Mouse (Mus musculus) CH12.LX (cell line): ENCODE results near the gene Lypd1. TPM values are rescaled to one million over a fixed set of nuclear protein-coding genes. Genes with fewer than 3 reads are reported as not detected.

ENCODE experiments used
- DNase-seq: peaks from one replicate; pipeline ENCODE4 v3.0.0-alpha.2; 2013; ENCODE audit errors: extremely low read depth
- H3K27ac ChIP-seq: 2 replicates; pipeline ENCODE4 v1.5.1; 2012; ENCODE audit warnings: low read depth, mild to moderate bottlenecking, control low read depth, moderate library complexity; ENCODE audit not compliant: insufficient read depth
- H3K27me3 ChIP-seq: replicated peaks from 2 replicates; pipeline ENCODE3; 2012; ENCODE audit warnings: inconsistent platforms
- H3K36me3 ChIP-seq, 2 experiments: replicated peaks in 1 of 2; 2 replicates each; pipeline versions ENCODE3 to v1.6.1; 2012; ENCODE audit warnings: inconsistent platforms in 1 of 2, low read length in 1 of 2, mild to moderate bottlenecking in 1 of 2, mixed read lengths in 1 of 2, moderate library complexity in 1 of 2; ENCODE audit not compliant: control insufficient read depth in 1 of 2, insufficient read depth in 1 of 2
- H3K4me1 ChIP-seq, 2 experiments: 2 replicates each; pipeline ENCODE4 v1.6.1; 2012; ENCODE audit warnings: inconsistent platforms in 1 of 2, moderate library complexity in 1 of 2; ENCODE audit not compliant: insufficient read depth in 2 of 2, control insufficient read depth in 1 of 2
- H3K4me2 ChIP-seq: 2 replicates; pipeline ENCODE4 v1.6.1; 2012; ENCODE audit warnings: low read depth, mild to moderate bottlenecking, control low read depth; ENCODE audit not compliant: poor library complexity, insufficient read depth, severe bottlenecking
- H3K4me3 ChIP-seq, 3 experiments: fragments of 150-350 bp in 1 of 3; sonication (generic) in 1 of 3; replicated peaks in 1 of 3; 2 replicates each; pipeline versions ENCODE3 to v1.5.1; 2011 to 2012; ENCODE audit warnings: low read depth in 2 of 3, low read length in 2 of 3, mild to moderate bottlenecking in 2 of 3, moderate library complexity in 2 of 3, control low read depth in 1 of 3, improper control_type of control experiment in 1 of 3, inconsistent platforms in 1 of 3, mixed read lengths in 1 of 3; ENCODE audit not compliant: poor library complexity in 1 of 3
- H3K79me2 ChIP-seq: replicated peaks from 2 replicates; pipeline ENCODE4 v1.6.1; 2012; ENCODE audit warnings: mild to moderate bottlenecking, moderate library complexity; ENCODE audit not compliant: control insufficient read depth, poor library complexity, insufficient read depth, severe bottlenecking; ENCODE audit errors: extremely low read depth
- H3K9ac ChIP-seq: 2 replicates; pipeline ENCODE4 v1.6.1; 2012; ENCODE audit warnings: low read depth, mild to moderate bottlenecking, control low read depth, moderate library complexity; ENCODE audit not compliant: insufficient read depth
- H3K9me3 ChIP-seq: replicated peaks from 2 replicates; pipeline ENCODE3; 2012; ENCODE audit warnings: low read length, inconsistent platforms, mixed read lengths
- CHD1 ChIP-seq: IDR thresholded peaks from 2 replicates; pipeline ENCODE4 v1.6.1; 2012; ENCODE audit warnings: low read depth, low read length, improper control_type of control experiment, inconsistent platforms
- E2F4 ChIP-seq: IDR thresholded peaks from 2 replicates; pipeline ENCODE4 v1.6.1; 2011; ENCODE audit warnings: low read depth, low read length, improper control_type of control experiment; ENCODE audit not compliant: insufficient replicate concordance
- ELF1 ChIP-seq: IDR thresholded peaks from 2 replicates; pipeline ENCODE4 v1.6.1; 2014; ENCODE audit warnings: low read depth, mild to moderate bottlenecking, inconsistent platforms, low read length, improper control_type of control experiment
- ETS1 ChIP-seq: conservative IDR thresholded peaks from 2 replicates; pipeline ENCODE4 v1.6.1; 2012; ENCODE audit warnings: low read depth, mild to moderate bottlenecking, inconsistent platforms, low read length, improper control_type of control experiment, moderate library complexity
- GABPA ChIP-seq: IDR thresholded peaks from 2 replicates; pipeline ENCODE4 v1.6.1; 2012; ENCODE audit warnings: low read depth, low read length, improper control_type of control experiment, inconsistent platforms; ENCODE audit not compliant: insufficient replicate concordance
- HCFC1 ChIP-seq: IDR thresholded peaks from 2 replicates; pipeline ENCODE4 v1.6.1; 2012; ENCODE audit warnings: low read depth, mild to moderate bottlenecking, inconsistent platforms, low read length, improper control_type of control experiment
- JUN ChIP-seq: IDR thresholded peaks from 2 replicates; pipeline ENCODE4 v1.6.1; 2011; ENCODE audit warnings: low read depth, mild to moderate bottlenecking, low read length, improper control_type of control experiment, moderate library complexity; ENCODE audit not compliant: insufficient read depth
- MXI1 ChIP-seq: IDR thresholded peaks from 2 replicates; pipeline ENCODE4 v1.6.1; 2011; ENCODE audit warnings: mild to moderate bottlenecking, low read depth, low read length, improper control_type of control experiment
- MYC ChIP-seq: IDR thresholded peaks from 2 replicates; pipeline ENCODE4 v1.6.1; 2011; ENCODE audit warnings: low read depth, mild to moderate bottlenecking, improper control_type of control experiment, low read length
- NELFE ChIP-seq: IDR thresholded peaks from 2 replicates; pipeline ENCODE4 v1.6.1; 2011; ENCODE audit warnings: low read depth, low read length, improper control_type of control experiment
- RAD21 ChIP-seq: IDR thresholded peaks from 2 replicates; pipeline ENCODE4 v1.6.1; 2011; ENCODE audit warnings: low read depth, mild to moderate bottlenecking, low read length, improper control_type of control experiment, moderate library complexity
- RCOR1 ChIP-seq: conservative IDR thresholded peaks from 2 replicates; pipeline ENCODE4 v1.6.1; 2012; ENCODE audit warnings: low read depth, mild to moderate bottlenecking, inconsistent platforms, low read length, improper control_type of control experiment
- TCF12 ChIP-seq: IDR thresholded peaks from 2 replicates; pipeline ENCODE4 v1.6.1; 2014; ENCODE audit warnings: low read depth, mild to moderate bottlenecking, inconsistent platforms, low read length, improper control_type of control experiment
- UBTF ChIP-seq: IDR thresholded peaks from 2 replicates; pipeline ENCODE4 v1.6.1; 2012; ENCODE audit warnings: low read depth, mild to moderate bottlenecking, inconsistent platforms, low read length, improper control_type of control experiment, moderate library complexity
- USF1 ChIP-seq: IDR thresholded peaks from 2 replicates; pipeline ENCODE4 v1.6.1; 2014; ENCODE audit warnings: low read depth, mild to moderate bottlenecking, inconsistent platforms, low read length, improper control_type of control experiment
- USF2 ChIP-seq: conservative IDR thresholded peaks from 2 replicates; pipeline ENCODE4 v1.6.1; 2011; ENCODE audit warnings: low read depth, low read length, improper control_type of control experiment
- ZC3H11A ChIP-seq: IDR thresholded peaks from 2 replicates; pipeline ENCODE4 v1.6.1; 2012; ENCODE audit warnings: low read depth, mild to moderate bottlenecking, inconsistent platforms, low read length, improper control_type of control experiment
- ZMIZ1 ChIP-seq: IDR thresholded peaks from 2 replicates; pipeline ENCODE4 v1.6.1; 2012; ENCODE audit warnings: low read depth, mild to moderate bottlenecking, inconsistent platforms, low read length, improper control_type of control experiment
- ZNF384 ChIP-seq: IDR thresholded peaks from 2 replicates; pipeline ENCODE4 v1.6.1; 2012; ENCODE audit warnings: low read depth, low read length, improper control_type of control experiment, inconsistent platforms
- dilution Hi-C: fragments of 300-500 bp; cut with MboI; formaldehyde crosslinking; loops from 2 replicates; pipeline ENCODE4 v1.14.3; 2020; ENCODE audit warnings: low sequenced_read_pairs; ENCODE audit not compliant: extremely low pct_unique_long_range_greater_than_20kb, extremely low pct_ligation_motif_present
- in situ Hi-C: fragments of 300-500 bp; cut with MboI; formaldehyde crosslinking; loops from 3 replicates; pipeline ENCODE4 v1.14.3; 2019; ENCODE audit warnings: low sequenced_read_pairs, low pct_ligation_motif_present, low pct_unique_long_range_greater_than_20kb, mixed read lengths
- polyA plus RNA-seq: library from polyadenylated mRNA; unstranded; fragments of >175 nt; gene quantifications from 2 replicates; pipeline ENCODE4 v1.2.1, GENCODE M21; 2012; ENCODE audit warnings: low read depth; ENCODE audit not compliant: insufficient read length
- total RNA-seq, 2 experiments: library from RNA; depleted of rRNA; stranded (reverse); fragments of 300-350 nt in 1 of 2; fragments of >200 nt in 1 of 2; gene quantifications; 2 replicates each; pipeline ENCODE4 v1.2.3; 2012 to 2014

Gene Lypd1
- total and polyA plus RNA-seq, 3 experiments, result not detected

DNA sequence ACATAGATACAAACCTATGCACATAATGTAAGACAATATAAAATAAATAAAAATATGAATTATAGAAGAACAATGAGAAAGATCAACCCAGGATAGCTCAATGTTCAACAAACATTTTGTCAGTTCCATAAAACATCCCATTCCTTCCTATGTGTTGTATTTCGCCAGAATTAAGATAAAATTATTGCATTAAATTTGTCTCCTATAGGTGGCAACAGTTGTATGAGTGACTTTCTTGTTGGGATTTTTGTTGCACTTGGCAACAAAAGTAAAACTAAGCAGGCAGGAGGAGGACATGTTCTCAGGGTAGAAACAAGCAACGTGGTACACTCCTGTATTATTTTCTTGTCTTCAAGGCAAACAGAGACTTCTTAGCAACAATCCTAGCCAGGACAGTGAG lies 10.2 kb upstream of the Lypd1 start:
- dilution Hi-C loops, result no loop called here
- no peak overlapping the region for H3K4me3 ChIP-seq
- no peaks in the 10 kb centered on the region for H3K79me2 ChIP-seq
- H3K27ac ChIP-seq, result no peak overlapping the region
- no peak for DNase-seq
- in situ Hi-C loops, result no loop called here
- H3K27me3 ChIP-seq, result no peaks in the 10 kb centered on the region
- peaks cover 61% of the 10 kb centered on the region for H3K9me3 ChIP-seq
- TF ChIP-seq HCFC1, result no peak
- no peak for TF ChIP-seq RAD21
- TF ChIP-seq CHD1, result no peak
- no peak for TF ChIP-seq ZNF384
- TF ChIP-seq TCF12, result no peak
- no peak for TF ChIP-seq RCOR1
- no peak for TF ChIP-seq ZC3H11A
- no peak for TF ChIP-seq ZMIZ1
- TF ChIP-seq JUN, result no peak
- no peak for TF ChIP-seq E2F4
- no peak for TF ChIP-seq USF1
- TF ChIP-seq GABPA, result no peak
- TF ChIP-seq ELF1, result no peak
- TF ChIP-seq MXI1, result no peak
- TF ChIP-seq USF2, result no peak
- no peak for TF ChIP-seq UBTF
- no peaks in the 10 kb centered on the region for H3K4me1 ChIP-seq
- no peak overlapping the region for H3K9ac ChIP-seq
- H3K36me3 ChIP-seq, result no peaks in the 10 kb centered on the region
- H3K4me2 ChIP-seq, result no peak overlapping the region

DNA sequence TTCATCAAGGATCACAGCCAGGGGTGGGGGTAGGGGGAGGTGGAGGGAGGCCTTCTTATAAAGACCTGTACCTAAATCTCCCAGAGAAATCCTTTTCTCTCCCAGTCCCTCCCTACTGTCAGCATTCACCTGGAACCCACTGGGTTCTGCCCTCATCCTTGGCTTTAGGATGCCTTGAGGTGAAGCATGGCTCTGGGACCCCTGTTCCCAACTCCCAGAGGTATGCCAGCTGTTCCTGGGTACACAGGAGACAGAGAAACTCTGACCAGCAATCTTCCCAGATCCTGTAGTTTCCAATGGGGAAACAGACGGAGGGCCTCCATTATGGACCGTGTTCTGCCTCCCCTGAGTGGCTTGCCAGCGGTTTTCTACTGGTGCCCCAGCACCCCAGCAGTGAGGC lies 7.8 kb upstream of the Lypd1 start:
- DNase-seq, result no peak
- H3K27me3 ChIP-seq, result no peaks in the 10 kb centered on the region
- TF ChIP-seq ETS1, result no peak
- no peak for TF ChIP-seq ZNF384
- no peak for TF ChIP-seq USF2
- no peak for TF ChIP-seq TCF12
- no peak for TF ChIP-seq MYC
- TF ChIP-seq NELFE, result no peak
- TF ChIP-seq, all 38 proteins: peak for 0
- H3K27ac ChIP-seq, result no peak overlapping the region
- H3K9me3 ChIP-seq, result peaks cover 63% of the 10 kb centered on the region
- no peak overlapping the region for H3K4me3 ChIP-seq
- no peak overlapping the region for H3K4me2 ChIP-seq
- no peaks in the 10 kb centered on the region for H3K4me1 ChIP-seq
- dilution Hi-C loops (no loop called here), in situ Hi-C loops (no loop called here)
- H3K36me3 ChIP-seq, result no peaks in the 10 kb centered on the region
- H3K79me2 ChIP-seq, result no peaks in the 10 kb centered on the region
- H3K9ac ChIP-seq, result no peak overlapping the region
